Mouse (Mus musculus): ENCODE results near the gene Trim27. TPM values are rescaled to one million over a fixed set of nuclear protein-coding genes. Genes with fewer than 3 reads are reported as not detected.
A peak's percentile ranks its signal among the peaks of the same experiment; 100 is the strongest.

The Trim27 gene
- total RNA-seq, 2 experiments from 2014 or later: 102 to 225 TPM

GRCm38 (mm10) chr13:21171156-21171530, 8.1 kb upstream of the Trim27 start:
- no peak for ATAC-seq (replicated peaks; ENCODE audit: low FRiP score, low TSS enrichment, poor library complexity, severe bottlenecking)

DNA sequence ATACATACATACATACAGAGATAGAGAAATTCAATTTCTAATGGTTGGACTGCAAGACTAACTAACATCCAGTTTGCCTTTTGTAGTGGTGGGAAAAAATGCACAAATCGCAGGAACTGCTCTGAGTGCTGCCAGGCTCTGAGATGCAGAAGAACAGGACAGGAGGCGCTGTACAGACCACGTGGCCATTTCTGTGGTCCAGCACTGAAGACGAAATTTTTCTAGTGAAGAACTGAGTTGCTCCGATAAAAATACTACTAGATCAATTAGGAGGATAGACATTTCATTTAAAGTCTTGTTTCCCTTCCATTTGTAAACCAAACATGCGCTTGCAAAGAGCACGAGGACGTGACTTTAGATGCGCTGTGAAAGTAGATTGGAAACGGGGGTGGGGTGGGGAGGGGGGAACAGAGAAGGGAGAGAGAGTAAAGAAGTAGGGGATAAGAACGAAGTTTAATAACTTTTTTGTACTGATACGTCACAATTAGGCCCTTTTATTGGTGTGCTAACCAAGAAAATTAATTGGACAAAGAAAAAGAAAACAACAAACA, 7.6 kb upstream of the Trim27 start:
- no peak for ATAC-seq (replicated peaks; ENCODE audit: low FRiP score, low TSS enrichment, poor library complexity, severe bottlenecking)

- peak; percentile 47 for ATAC-seq (replicated peaks; ENCODE audit: low FRiP score, low TSS enrichment, poor library complexity, severe bottlenecking)
Observed at GRCm38 (mm10) chr13:21172241-21173027, 6.8 kb upstream of the Trim27 start.

- 0 out of 2 replicates have a peak, but pooled peaks have one; percentile 24 for ATAC-seq (replicated peaks; ENCODE audit: low FRiP score, low TSS enrichment, poor library complexity, severe bottlenecking)
Observed at GRCm38 (mm10) chr13:21173072-21173471, 6.2 kb upstream of the Trim27 start.

- ATAC-seq (replicated peaks; ENCODE audit: low FRiP score, low TSS enrichment, poor library complexity, severe bottlenecking): no peak
Observed at GRCm38 (mm10) chr13:21176733-21177132, 2.5 kb upstream of the Trim27 start.

- no peak for ATAC-seq (replicated peaks; ENCODE audit: low FRiP score, low TSS enrichment, poor library complexity, severe bottlenecking)
Observed at GRCm38 (mm10) chr13:21177657-21178056, 1.6 kb upstream of the Trim27 start.

- ATAC-seq (replicated peaks; ENCODE audit: low FRiP score, low TSS enrichment, poor library complexity, severe bottlenecking): no peak
Observed at GRCm38 (mm10) chr13:21178364-21178763, 881 bp upstream of the Trim27 start.

- peak; percentile 88 for ATAC-seq (replicated peaks; ENCODE audit: low FRiP score, low TSS enrichment, poor library complexity, severe bottlenecking)
Observed at GRCm38 (mm10) chr13:21179724-21180550, 692 bp downstream of the Trim27 start.

GRCm38 (mm10) chr13:21180551-21181530, 1.6 kb downstream of the Trim27 start:
- peak; percentile 35 for ATAC-seq (replicated peaks; ENCODE audit: low FRiP score, low TSS enrichment, poor library complexity, severe bottlenecking)

- no peak for ATAC-seq (replicated peaks; ENCODE audit: low FRiP score, low TSS enrichment, poor library complexity, severe bottlenecking)
Observed at GRCm38 (mm10) chr13:21181996-21182395, 2.8 kb downstream of the Trim27 start.

- ATAC-seq (replicated peaks; ENCODE audit: low FRiP score, low TSS enrichment, poor library complexity, severe bottlenecking): no peak
Observed at GRCm38 (mm10) chr13:21183066-21183465, 3.8 kb downstream of the Trim27 start.

DNA sequence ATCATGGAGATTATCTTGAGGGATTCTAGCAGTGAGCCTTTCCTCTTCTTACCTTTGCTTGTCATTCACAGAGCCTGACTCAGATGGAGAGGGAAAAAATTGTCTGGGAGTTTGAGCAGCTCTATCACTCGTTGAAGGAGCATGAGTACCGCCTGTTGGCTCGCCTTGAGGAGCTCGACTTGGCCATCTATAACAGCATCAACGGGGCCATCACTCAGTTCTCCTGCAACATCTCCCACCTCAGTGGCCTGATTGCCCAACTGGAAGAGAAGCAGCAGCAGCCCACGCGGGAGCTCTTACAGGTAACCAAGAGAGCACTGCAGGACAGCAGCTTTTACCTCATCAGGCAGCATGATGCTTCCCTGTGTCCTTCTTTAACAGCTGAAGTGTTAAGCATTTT, 4.4 kb downstream of the Trim27 start:
- no peak for ATAC-seq (replicated peaks; ENCODE audit: low FRiP score, low TSS enrichment, poor library complexity, severe bottlenecking)

DNA sequence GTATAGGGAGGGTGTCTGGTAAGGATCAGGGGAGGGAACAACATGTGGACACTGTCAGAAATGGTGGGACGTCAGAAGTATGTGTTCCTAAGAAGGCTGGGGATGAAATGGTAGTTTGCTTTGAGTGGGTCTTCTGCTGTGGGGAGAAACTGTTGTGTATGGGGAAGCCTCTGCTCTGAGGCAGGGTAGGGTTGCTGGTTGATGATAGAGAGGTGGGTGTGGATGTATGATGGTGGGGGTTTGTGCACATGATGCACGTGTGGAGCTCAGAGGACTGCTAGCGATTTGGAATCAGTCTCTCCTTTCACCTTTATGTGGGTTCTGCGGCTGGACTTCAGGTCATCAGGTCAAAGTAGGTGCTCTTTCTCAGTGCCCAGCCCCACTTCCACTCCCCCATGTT, 6.3 kb downstream of the Trim27 start:
- ATAC-seq (replicated peaks; ENCODE audit: low FRiP score, low TSS enrichment, poor library complexity, severe bottlenecking): no peak

- ATAC-seq (replicated peaks; ENCODE audit: low FRiP score, low TSS enrichment, poor library complexity, severe bottlenecking): no peak
Observed at GRCm38 (mm10) chr13:21195406-21196228, 16.4 kb downstream of the Trim27 start.

- ATAC-seq (replicated peaks; ENCODE audit: low FRiP score, low TSS enrichment, poor library complexity, severe bottlenecking): no peak
Observed at GRCm38 (mm10) chr13:21197721-21198120, 18.5 kb downstream of the Trim27 start.

- no peak for ATAC-seq (replicated peaks; ENCODE audit: low FRiP score, low TSS enrichment, poor library complexity, severe bottlenecking)
Observed at GRCm38 (mm10) chr13:21198313-21198712, 19.1 kb downstream of the Trim27 start.

GRCm38 (mm10) chr13:21199046-21200028, 20.1 kb downstream of the Trim27 start:
- peak; percentile 56 for ATAC-seq (replicated peaks; ENCODE audit: low FRiP score, low TSS enrichment, poor library complexity, severe bottlenecking)

All from megakaryocyte-erythroid progenitor cell, adult 5-6 weeks (primary cell).